Mouse (Mus musculus) 3134 (cell line): ENCODE results near the gene Bmp8a.
"Not testable (repeated sequence)": the region's sequence is repeated elsewhere in the genome, so short reads cannot be mapped to it uniquely, and the experiment has no call there.

Experiments used
- DNase-seq: peaks from one replicate; pipeline ENCODE4 v3.0.0-alpha.2; 2011; ENCODE audit warnings: low spot score; ENCODE audit not compliant: insufficient read length; ENCODE audit errors: extremely low read depth

The Bmp8a gene

DNA sequence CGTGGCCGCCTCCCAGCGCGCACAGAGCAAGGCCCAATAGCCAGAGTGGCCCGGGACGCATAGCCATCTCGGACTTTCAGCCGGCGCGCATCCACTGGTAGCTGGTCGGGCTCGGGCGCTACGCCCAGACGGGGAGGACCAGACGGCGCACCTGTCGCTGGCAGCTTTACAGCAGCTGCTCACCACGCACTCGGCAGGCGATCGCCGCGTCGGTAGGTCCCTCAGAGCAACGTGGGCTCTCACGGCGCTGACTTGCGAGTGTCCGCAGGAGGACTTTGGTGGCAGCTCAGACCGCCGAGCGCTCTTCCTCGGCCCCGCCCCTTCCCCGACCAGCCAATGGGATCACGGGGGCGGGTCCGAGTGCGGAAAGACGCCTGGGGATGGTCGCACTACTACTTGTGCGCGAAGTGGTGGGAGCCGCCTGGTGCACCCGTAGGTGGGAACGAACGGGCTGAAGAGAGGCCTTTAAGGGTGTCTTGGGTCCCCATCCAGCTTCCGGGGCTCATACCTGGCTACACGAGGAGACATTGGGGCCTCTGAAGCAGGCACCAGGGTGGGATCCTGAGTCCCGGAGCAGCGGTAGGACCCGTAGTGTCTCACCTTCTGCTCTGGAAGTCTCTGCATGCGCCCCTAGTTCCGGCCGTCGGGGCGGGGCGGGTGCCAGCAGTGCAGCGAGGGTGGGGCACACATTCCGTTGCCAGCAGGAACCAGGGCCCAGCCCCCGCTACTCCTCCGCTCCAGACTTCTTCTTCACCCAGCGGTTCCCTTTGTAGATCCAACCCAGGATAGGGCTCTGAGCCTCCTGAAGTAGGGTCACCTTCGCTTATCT lies at the start of gene Bmp8a:
Gene Bmp8a, minus strand, starts transcription at position 611 of the 829 bp plus-strand sequence.
- no peak for DNase-seq

DNA sequence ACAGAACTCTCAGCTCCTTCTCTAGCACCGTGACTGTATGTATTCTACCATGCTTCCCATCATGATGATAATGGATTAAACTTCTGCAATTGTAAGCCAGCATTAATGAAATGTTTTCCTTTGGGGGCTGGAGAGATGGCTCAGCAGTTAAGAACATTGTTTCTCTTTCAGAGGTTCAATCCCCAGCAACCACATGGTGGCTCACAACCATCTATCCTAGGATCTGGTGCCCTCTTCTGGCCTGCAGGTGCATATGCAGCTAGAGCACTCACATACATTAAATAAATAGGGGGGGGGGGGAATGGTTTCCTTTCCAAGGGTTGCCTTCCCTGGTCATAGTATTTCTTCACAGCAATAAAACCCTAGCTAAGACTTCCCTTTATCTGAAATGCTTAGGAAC lies 49.1 kb upstream of the Bmp8a start:
- DNase-seq: peak; percentile 18

DNA sequence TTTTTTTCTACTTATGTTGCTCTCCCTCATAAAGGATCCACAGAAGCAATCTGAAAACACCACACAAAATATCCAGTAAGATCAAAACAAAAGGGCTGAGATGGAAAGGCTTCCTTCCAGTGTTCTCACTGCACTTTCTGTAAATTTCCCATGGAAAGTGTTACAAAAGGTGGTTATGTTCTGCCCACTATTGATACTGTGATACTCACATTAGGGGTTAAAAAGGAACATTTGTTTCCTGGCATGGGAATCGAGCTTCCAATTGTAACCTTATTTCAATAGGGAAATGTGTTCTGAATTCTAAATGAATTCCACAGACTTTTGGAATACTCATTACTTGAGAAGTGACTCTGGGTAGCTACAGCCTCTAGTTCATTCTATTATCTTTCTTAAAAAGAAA lies 42.0 kb upstream of the Bmp8a start:
- no peak for DNase-seq

DNA sequence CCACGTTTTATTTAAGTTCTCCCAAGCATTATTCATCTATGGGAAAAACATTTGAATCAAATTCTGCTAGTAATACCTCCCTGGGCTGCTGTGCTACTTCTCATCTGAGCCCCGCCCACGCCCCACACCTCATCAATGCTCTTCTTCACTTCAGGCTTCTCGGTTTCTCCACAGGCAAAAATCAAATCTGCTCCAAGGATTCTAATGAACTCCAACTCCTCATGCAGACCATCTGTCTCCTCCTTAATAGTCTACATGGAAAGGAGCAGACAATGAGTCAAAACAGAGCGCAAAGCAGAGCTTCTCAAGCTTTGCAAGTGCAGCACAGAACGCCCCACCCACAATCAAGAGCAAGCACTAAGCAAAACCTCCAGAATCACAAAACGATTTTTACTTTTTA lies 40.1 kb upstream of the Bmp8a start:
- no peak for DNase-seq

DNA sequence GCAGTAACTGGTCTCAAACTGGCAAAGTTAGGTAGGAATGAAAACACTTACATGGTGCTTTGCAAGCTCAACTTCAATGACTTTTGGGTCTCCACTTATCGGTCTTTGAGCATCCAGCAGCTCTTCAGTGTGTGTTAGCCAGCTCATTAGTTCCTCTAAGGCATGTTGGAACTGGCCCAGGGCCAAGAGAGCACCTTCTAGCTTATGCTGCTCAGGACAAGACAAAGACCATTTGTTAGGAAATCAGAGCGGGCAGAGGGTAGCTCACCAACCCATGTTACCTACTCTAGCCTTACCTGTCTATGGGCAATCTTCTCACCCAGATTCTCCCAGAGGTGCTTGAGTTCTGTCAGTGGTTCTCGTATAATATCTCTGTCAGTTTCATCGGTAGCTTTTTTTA lies 39.0 kb upstream of the Bmp8a start:
- DNase-seq: no peak

DNA sequence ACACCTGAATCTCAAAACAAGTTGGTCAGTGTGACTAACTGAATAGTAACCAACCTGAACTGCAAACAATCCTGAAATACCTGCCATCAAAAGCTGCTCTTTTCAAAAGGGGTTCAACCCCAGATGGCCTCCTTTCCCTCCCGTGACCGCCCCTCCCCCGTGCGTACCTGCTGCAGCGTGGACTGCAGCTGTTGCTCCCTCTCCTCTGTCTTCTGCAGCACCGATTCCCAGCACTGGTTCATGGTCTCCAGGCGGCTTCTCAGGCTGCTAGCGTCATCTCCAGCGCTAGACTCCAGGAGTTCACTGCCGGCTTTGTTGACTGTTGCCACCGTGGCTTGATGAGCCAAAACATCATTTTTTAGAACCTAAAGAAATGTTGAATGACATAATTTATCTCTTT lies 38.5 kb upstream of the Bmp8a start:
- no peak for DNase-seq

DNA sequence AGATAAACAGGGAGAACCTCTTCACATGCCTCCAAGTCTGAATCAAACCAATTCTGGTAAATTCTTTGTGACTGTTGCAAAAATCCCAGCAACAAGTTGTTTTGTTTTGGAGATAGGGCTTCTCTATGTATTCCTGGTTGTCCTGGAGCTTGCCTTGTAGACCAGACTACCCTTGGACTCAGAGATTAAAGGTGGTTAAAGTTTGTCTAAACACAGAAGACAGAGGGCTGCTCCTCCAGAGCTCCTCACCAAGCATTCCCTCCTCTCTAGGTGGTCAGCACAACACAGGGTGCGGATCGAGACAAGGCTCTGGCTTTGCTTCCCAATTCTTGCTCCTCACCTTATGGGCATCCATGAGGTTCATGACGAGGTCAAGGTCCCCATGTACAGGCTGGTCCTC lies 33.0 kb upstream of the Bmp8a start:
- no peak for DNase-seq

DNA sequence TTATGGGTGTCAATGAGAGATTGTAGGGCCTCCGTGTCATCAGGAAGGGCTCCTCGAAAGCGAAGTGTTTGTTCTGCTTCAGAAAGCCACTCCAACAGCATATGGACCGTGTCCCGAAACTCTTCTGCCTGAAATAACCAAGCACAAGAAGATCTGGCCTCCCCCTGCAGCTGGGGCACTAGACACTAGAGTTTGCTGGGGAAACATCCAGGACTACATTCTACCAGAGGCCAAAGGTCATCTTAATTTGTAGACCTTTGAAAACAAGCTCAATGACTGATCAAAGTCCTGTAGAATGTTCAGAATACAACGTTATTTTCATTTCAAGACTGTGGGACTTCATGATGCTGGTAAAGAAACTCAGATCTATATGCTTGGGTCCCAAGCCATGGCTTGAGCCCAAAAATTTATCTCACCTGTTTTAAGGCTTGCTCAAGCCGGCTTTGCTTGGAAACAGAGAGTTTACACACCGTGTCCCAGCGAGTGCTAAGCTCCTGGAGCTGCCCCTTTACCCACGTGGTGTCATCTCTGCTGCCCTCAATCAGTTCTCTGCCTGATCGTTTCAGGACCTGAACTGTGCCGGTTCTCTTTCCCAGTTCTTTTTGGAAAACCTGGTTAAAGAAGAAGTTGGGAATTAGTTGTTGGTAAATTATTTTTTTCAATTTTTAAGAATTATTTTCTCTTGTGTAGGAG lies 31.4 kb upstream of the Bmp8a start:
- no peak for DNase-seq

DNA sequence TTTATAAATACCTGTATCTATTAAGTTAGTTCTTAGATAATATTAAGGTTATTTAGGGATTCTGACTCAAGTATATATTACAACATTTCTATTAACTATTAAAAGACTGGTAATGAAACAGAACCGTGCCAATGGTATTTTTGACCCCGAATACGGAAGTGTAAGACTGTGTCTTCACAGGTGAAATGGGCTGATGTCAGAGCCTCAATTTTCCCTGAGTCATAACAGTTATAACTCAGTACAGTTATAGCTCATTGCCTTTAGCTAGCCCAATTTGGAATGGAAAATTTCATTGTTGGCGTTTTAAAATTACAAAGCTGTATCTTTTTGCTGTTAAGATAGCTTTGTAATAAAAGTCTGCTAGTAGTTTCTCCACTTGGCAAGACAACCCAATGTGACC lies 20.5 kb upstream of the Bmp8a start:
- DNase-seq: no peak

DNA sequence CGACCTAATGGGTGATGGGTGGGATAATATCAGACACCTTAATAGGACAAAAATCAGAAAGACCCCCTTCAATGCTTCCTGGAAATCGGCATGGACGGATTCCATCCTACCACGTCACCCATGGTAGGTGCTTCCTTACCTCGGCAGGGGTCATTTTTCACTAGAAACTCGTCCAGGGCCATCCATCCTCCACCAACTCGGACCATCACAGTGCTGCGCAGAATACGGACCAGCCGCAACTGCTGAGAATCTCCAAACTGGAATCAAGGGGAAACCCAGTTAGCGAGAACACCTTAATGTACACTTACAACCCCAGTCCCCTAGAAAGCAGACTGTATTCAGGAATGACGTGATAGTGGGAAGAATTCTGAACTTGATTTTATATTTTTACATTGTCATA lies 17.7 kb upstream of the Bmp8a start:
- no peak for DNase-seq

DNA sequence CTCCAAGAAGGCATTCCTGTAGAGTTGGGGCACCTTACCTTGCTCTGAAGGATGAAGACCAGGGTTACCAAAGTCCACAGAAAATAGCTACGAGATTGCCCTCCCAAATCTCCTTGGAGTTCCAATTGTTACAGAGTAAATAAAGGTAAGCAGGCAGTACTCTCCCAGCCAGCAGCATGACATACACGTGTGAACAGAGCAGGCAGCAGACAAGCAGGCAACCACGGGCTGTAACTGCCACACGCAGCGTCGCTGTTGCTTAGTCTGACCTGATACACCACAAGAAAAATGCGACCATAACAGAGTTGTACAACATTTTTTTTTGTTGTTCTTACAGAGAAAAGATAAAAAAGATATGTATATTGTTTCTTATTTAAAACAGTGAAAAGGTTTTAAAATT lies 15.6 kb upstream of the Bmp8a start:
- no peak for DNase-seq

DNA sequence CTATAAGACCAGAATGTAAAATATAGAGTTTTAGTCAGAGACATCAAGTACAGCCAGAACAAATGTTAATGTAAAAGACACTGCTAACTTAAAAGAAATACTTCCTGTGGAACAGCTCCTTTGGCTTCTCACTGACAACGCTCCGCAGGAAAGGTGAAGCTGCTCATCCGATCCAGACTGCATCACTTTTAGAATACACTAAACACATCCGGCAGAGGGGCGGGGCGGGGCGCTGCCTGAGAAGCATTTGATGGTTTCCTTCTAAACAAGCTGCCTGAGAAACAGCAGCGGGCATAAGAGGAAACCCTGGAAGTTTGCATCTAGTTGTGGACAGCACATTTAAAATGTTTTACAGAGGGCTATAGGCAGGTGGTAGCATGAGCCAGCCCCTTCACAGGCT lies 12.9 kb upstream of the Bmp8a start:
- DNase-seq: no peak

DNA sequence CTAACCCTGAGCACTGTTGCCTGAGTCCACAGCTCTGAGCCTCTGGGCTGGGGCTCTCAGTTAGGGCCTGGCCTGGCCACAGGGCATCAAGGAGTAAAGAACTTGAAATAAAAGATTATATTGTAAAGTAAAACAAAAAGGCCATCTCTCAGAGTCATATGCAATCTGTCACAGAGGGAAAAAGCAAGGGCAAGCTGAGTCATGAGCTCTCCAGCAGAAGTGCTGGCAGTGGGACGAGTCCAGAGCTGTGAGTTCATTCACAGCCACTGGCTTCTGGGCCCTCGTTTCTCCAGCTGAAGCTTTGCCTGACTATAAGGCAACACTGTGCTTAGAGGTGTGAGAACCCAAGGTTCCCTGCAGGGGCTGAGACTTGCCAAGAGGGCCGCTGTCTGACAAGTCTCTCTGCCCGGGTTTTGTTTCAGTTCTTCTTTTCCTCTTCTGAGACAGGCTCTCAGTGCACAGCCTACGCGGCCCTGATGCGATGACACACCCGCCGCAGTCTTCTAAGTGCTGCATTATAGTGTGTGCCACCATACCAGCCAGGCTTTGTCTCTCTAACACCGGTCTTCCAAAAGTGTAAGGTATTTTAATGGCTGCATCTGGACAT lies 10.3 kb upstream of the Bmp8a start:
- no peak for DNase-seq

DNA sequence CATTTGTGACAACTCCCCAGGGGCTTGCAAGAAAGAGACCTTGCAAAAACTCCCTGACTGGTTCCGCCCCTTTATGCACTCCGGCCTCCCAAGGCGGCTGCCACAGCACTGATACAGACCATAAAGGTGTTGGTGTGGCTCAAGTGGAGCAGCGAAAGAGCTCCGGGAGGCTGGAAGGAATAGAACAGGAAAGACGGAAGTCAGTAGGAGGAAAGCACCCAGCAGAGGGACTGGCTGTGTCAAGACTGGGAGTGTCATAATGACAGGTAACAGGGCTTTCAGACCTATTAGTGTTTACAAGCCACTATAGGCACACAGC lies 378 bp upstream of the Bmp8a start:
- no peak for DNase-seq

DNA sequence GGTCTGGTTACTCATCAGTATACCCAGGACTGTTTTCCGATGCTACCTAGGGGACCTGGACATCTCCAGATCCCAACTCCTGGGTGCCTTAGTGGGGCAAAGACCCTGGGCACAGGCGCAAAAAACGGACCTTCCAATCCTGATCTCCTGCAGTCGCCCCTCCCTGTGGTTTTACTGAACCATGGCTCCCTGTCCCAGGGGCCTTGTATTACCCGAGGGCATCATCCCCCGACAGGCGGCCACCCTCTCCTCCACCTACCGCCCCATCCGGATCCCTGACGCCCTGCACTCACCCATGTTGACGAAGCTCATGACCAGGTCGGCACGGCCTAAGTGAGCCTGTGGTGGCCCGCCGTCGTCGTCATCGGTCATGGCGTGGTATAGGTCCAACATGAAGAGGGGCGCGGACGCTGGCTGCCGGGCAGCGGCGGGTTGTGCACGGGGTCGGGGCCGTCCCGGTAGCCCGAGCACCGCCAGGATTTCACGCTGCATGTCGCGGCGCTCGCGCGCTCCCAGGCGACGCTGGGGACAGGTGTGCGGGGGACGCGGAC lies 886 bp downstream of the Bmp8a start:
- DNase-seq: no peak

DNA sequence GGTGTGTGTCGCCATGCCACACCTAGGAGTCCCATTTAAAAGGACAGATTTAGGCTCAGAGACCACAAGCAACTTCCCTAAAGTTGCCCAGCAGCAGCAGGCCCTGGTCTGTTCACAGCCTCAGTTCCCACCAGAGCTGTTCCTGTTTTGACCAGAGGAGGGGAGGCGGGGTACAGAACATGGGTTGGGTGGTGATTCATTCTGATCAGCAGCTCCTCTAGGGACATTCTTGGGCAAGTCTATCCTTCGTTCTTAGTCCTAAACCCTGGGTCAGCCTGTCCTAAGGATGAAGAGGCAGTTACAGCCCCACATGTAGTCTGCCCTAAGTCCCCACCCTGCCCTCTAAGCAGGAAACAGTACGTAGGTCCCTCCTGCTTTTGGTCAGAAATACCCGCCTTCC lies 2.8 kb downstream of the Bmp8a start:
- no peak for DNase-seq

DNA sequence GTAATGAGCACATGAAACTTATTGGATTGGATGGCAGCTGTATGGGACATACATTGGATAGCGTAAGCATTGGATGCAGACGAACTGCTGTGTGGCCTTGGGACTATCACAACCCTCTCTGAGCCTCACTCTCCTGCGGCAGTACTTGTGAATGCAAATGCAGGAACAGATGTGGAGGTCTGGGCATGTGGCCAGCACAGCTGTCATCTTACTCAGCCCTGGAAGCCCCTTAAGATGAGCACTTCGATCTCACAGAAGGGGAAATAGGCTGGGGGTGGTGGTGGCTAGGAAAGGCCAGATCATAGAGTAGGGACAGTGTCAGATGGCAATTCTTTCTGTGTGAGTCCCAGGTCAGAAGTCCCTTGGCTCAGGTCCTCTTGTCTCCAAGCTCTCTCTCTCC lies 5.4 kb downstream of the Bmp8a start:
- no peak for DNase-seq

DNA sequence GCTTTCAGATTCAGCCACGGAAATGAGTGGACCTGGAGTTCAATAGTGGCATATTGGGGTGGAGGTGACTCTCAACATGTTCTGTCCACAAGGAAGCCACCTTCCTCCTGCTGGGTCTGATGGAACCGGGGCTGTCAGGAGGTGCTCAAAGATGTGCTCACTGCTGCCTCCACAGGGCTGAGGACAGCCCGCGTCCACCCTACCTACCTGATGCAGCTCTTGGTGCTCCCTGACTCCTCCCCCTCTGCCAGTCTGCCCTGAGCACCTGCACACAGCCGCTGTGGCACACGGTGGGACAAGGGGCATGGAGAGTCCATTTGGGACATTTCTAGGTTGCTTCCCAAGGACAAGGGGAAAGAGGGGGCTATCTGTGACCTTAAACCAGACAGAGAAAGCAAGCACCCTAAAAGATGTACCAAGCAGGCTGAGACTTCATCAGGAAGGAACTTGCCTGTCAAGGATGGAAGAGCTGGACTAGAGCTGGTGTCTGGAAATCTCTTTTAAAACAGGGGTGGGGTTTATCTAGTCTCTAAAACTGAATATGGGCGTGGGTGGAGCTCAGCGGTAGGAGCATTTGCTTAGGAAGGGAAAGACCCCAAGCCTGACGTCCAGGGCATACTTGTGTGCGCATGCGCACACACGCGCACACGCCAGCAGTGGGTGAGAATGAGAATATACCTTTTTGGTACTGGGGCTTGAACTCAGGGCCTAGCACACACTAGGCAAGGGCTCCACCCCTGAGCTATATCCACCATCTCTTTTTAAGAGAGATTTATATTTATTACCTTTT lies 7.1 kb downstream of the Bmp8a start:
- DNase-seq: no peak

DNA sequence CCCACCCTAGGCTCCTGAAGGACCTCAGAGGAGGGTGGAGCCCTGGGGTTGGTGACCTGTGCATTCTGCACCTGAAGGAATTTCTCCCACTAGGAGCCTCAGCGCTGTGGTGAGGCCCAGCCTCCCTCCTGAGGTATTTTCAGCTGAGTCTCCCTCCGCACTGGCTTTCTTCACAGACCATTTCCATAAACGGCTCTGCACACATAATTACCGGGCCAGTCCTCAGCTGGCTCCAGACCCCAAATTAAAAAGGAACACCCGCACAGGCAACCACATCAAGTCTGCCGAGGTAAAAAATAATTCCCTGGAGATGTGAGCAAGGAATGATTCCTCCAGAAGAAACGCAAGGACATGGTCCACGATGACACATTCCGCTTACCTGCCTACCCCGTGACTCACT lies 7.8 kb downstream of the Bmp8a start:
- not testable (repeated sequence) for DNase-seq

DNA sequence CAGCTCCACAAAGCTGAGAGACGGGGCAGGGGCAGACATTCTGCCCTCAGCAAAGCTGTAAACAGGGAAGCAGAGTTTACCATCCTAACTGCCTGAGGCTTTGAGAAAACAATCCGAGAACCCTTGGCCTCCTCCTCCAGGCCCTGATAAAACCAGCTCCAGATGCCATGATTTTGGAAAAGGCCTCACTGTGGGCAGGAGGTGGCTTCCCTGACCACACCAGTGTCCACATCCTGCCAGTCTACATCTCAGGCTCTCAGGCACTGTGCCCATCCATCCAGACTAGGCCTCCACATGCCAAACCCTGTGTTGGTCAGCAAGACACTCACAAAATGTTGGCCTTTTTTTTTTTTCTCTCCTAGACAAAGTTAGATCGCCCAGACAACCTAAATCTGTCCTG lies 8.9 kb downstream of the Bmp8a start:
- peak; percentile 56 for DNase-seq

DNA sequence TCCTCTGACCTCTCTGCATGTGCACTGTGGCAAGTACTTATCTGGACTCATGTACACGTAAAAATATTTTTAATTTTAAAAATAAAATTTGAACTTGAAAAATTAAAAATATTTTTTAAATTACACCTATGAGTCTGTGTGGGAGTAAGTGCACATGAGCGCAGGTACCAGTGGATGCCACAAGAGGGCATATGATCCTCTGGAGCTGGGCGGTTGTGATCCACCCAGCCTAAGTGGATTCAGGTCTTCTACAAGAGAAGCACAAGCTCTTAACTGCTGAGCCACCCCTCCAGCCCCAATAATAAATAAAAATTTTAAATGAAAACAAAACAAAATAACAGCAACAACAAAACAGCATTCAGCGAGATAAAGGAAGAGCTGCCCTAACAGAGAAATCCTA lies 9.9 kb downstream of the Bmp8a start:
- no peak for DNase-seq
